Mouse (Mus musculus) 3T3-L1 (cell line): ENCODE data around the gene Ucp1.

Experiments
- DNase-seq: peaks from one replicate; pipeline ENCODE4 v3.0.0-alpha.2; 2015; ENCODE audit warnings: low read depth, low spot score

The Ucp1 gene

GRCm38 (mm10) chr8:83331899-83332697 is 41.9 kb downstream of the Ucp1 start, which contains the start of gene Elmod2:
Elmod2 (minus strand) TSS chr8:83332486.
- peak; percentile 92 for DNase-seq

GRCm38 (mm10) chr8:83332864-83333263 is 42.7 kb downstream of the Ucp1 start:
- DNase-seq, result peak; percentile 13

- DNase-seq, result no peak
Observed at GRCm38 (mm10) chr8:83342076-83342475, 51.9 kb downstream of the Ucp1 start.

GRCm38 (mm10) chr8:83342693-83343092 is 52.5 kb downstream of the Ucp1 start:
- peak; percentile 61 for DNase-seq
